Mouse (Mus musculus) frontal cortex, adult 2 months (tissue): ENCODE measurements at regions not wholly inside any gene's neighbourhood (a gene's known extent, or its start where the extent isn't known, plus 50 kb on each side); places are given as distances from the start of the nearest gene placed in this dataset.

Source experiments
- DNase-seq, 2 experiments: peaks; one replicate each; pipeline ENCODE4 v3.0.0; 2022; ENCODE audit warnings: low spot score in 1 of 2; ENCODE audit errors: extremely low spot score in 1 of 2

DNA sequence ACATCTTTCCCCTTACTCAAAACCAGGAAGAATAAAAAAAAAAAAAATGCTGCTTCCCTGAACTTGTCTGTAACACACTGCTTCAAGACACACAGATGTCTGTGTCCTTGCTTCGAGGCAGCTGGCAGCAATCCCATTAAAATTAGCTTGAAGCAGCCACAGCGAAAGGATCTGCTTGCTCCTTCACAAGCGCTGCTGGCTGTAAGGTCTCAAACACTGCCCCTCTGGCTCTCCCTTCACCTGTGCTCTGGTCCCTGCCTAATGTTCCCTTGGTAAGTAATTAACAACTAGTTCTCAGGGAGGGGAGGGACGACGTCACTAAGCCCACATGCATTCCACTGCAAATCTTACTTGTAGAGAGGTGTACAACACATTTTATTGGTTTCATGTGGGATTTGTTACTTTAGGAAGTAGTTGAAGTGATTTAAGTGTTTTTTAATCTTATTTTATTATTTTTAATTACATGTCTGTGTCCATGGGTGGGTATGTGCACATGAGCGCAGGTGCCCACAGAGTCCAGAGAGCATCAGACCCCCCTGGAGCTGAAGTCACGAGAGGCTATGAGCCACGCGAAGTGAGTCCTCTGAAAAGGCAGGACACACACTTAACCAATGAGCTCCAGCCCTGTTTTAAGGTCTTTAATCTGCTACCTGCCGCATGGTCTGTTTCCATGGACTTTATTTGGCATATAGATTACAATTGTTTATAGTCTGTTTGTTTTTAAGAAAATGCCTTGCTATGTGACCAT lies 61.1 kb upstream of the Cers6 start:
- peak in 1 of 2 experiments; percentile 48 for DNase-seq

DNA sequence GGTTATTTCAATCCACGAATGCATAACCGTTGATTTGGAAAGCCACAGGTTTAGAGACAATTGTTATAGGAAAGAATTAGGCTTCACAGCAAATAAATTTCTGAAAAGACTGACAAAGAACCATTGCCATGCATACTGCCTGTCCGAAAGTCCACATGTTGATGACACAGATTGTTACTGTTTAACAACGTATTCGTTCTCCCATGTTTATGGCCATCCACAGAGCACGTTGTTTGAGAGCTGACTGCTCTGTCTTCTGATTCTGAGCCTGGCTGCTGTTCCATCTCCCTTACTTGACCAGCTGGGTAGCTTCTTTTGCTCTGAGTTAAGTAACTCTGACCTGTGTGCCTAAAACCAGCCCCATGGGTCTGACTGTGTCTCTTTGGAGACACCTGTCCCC lies 57.1 kb upstream of the Cers6 start:
- no peak for DNase-seq

DNA sequence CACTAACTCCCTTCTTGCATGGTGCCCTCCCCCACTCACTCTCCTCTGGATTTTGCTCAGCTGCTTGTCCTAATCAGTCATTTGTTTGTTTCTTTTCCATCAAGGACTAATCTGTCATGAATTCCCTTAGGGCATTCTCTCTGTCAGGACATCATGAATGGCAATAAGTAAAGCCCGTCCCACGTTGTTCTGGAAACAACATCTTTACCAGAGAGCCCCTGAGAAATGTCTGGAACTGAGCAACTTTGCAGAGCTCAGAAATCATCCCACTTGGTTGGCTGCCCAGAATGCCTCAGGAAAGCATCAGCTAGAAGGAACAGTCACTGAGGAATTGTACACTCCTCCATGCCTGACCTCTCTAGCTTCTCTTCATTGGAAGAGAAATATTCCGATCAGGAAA lies 55.4 kb upstream of the Cers6 start:
- peak in 1 of 2 experiments; percentile 44 for DNase-seq

GRCm38 (mm10) chr2:68806311-68806895 lies 54.8 kb upstream of the Cers6 start:
- DNase-seq: no peak
